Mouse (Mus musculus) megakaryocyte, embryonic 14.5 days (primary cell): ENCODE measurements around the gene Fstl1.

Experiments
- FLI1 ChIP-seq: IDR thresholded peaks from 2 replicates; pipeline ENCODE4 v1.6.1; 2012; ENCODE audit warnings: low read length, inconsistent platforms, mixed read lengths
- GATA1 ChIP-seq: IDR thresholded peaks from 3 replicates; pipeline ENCODE4 v1.6.1; 2012; ENCODE audit warnings: mixed read lengths, low read length, inconsistent platforms, borderline replicate concordance

GRCm38 (mm10) chr16:37742266-37742665 is 34.4 kb upstream of the Fstl1 start:
- TF ChIP-seq GATA1: no peak
- no peak for TF ChIP-seq FLI1
